In genomic region chr5:102497205-102497604, GRCm38 (mm10) we compare ENCODE assay signal across 17 mouse cellular contexts. TPM values are rescaled to one million over a fixed set of nuclear protein-coding genes. Genes with fewer than 3 reads are reported as not detected.
DNase-seq lines count a peak whose midpoint lies in the region; ATAC-seq and TF ChIP-seq lines count a peak whose summit lies in the region.
"Had no signal": no experiment of that assay in that cellular context is flagged by ENCODE, and none has a peak within 500 bp of the region (broad histone marks: within the 10 kb centered on the region; RNA-seq: fewer than 3 reads in every experiment).

No protein-coding gene starts in this region.

- no peaks in the 10 kb centered on the region for H3K27me3 ChIP-seq in liver, embryonic 11.5 days (replicated peaks; ENCODE audit: control insufficient read depth, insufficient read depth, low read length)
- H3K27me3 ChIP-seq: heart, embryonic 12.5 days; hindbrain, embryonic 13.5 days had no signal

- H3K9me3 ChIP-seq in liver, embryonic 11.5 days (ENCODE audit: control insufficient read depth, low read length) = no peaks in the 10 kb centered on the region
- H3K9me3 ChIP-seq: heart, embryonic 12.5 days; hindbrain, embryonic 13.5 days; midbrain, embryonic 10.5 days had no signal

- no peak overlapping the region for H3K27ac ChIP-seq in liver, embryonic 11.5 days (ENCODE audit: low read depth, low read length)
- no peak overlapping the region for H3K27ac ChIP-seq in layer of hippocampus, adult 2 months
- H3K27ac ChIP-seq: hindbrain, embryonic 13.5 days; midbrain, embryonic 10.5 days had no signal

- no peak for TF ChIP-seq CTCF in layer of hippocampus, adult 2 months (conservative IDR thresholded peaks at IDR 0.05)

- no peaks in the 10 kb centered on the region for H3K4me1 ChIP-seq in liver, embryonic 11.5 days (replicated peaks; ENCODE audit: control insufficient read depth, insufficient read depth, low read length)
- H3K4me1 ChIP-seq: heart, embryonic 12.5 days; hindbrain, embryonic 13.5 days had no signal

- H3K4me3 ChIP-seq in liver, embryonic 11.5 days (ENCODE audit: low read depth, low read length) = no peak overlapping the region
- H3K4me3 ChIP-seq in layer of hippocampus, adult 2 months = no peak overlapping the region
- H3K4me3 ChIP-seq: heart, embryonic 12.5 days; hindbrain, embryonic 13.5 days; midbrain, embryonic 10.5 days had no signal

- no peak for ATAC-seq in liver, embryonic 11.5 days (replicated peaks; ENCODE audit: low FRiP score)
- ATAC-seq in megakaryocyte, adult 5-6 weeks (ENCODE audit: poor library complexity, severe bottlenecking) = peak; percentile 74

- H3K9ac ChIP-seq in liver, embryonic 11.5 days (ENCODE audit: low read depth, low read length) = no peak overlapping the region
- H3K9ac ChIP-seq: heart, embryonic 12.5 days; hindbrain, embryonic 13.5 days had no signal

- H3K4me2 ChIP-seq in liver, embryonic 11.5 days = no peak overlapping the region
- H3K4me2 ChIP-seq: heart, embryonic 12.5 days; hindbrain, embryonic 13.5 days had no signal

- 56% methylated on average over 3 of the region's 3 CpGs for WGBS in liver, embryonic 11.5 days

- peak; percentile 8 for DNase-seq in liver
- no peak for DNase-seq in liver, embryonic 11.5 days (ENCODE audit: low spot score)
- peak; percentile 2 for DNase-seq in T-cell, adult 2 months (ENCODE audit: low spot score)
- peak; percentile 88 to 90 for DNase-seq in spleen, postnatal 36 days (ENCODE audit: low spot score in 2 of 2)
- DNase-seq in frontal cortex, postnatal 36 days (ENCODE audit: low spot score in 2 of 2) = no peak
- no peak for DNase-seq in layer of hippocampus, adult 2 months (ENCODE audit: low spot score in 2 of 2)
- DNase-seq: adrenal gland, postnatal 36 days; cerebellum, adult 2 months; embryo, embryonic 11 days; kidney, adult 18-20 months; kidney, postnatal 36 days; retina, postnatal 1 day; thymus, postnatal 36 days had no signal

- H3K36me3 ChIP-seq in liver, embryonic 11.5 days (ENCODE audit: control insufficient read depth, insufficient read depth, low read length) = no peaks in the 10 kb centered on the region
- H3K36me3 ChIP-seq: heart, embryonic 12.5 days; hindbrain, embryonic 13.5 days; midbrain, embryonic 10.5 days had no signal

RNA-seq across cellular contexts. Expression of gene Arhgap24, which starts 16.0 kb away (rescaled TPM):
- 5.0 and 5.3 TPM in 2 replicates for polyA plus RNA-seq in liver, embryonic 11.5 days (2014; fragmentation: Nextera tagmentation; extraction: Ambion mirVana)
- 7.1 and 7.5 TPM in 2 replicates for total RNA-seq in megakaryocyte, adult 5-6 weeks (2015)
- total RNA-seq in megakaryocyte, adult 5-6 weeks (2017) = 10.4 and 10.7 TPM in 2 replicates
- 1 to 10 TPM; 4.8 to 5.3 TPM for total RNA-seq in layer of hippocampus, adult 2 months (2021)

Comparison
In these comparisons a context has a peak if more than half of its experiments do, and no peak if none do; other contexts are left out.
1. DNase-seq: peak in liver (single experiment), T-cell, adult 2 months (single experiment) and spleen, postnatal 36 days (2 of 2); none in liver, embryonic 11.5 days (single experiment), frontal cortex, postnatal 36 days (0 of 2) and layer of hippocampus, adult 2 months (0 of 2).